Mouse (Mus musculus): ENCODE results near the gene Btbd3. TPM values are rescaled to one million over a fixed set of nuclear protein-coding genes. Genes with fewer than 3 reads are reported as not detected.

The Btbd3 gene
- polyA plus RNA-seq, 1 experiment from 2014 or later: 26.0 TPM

DNA sequence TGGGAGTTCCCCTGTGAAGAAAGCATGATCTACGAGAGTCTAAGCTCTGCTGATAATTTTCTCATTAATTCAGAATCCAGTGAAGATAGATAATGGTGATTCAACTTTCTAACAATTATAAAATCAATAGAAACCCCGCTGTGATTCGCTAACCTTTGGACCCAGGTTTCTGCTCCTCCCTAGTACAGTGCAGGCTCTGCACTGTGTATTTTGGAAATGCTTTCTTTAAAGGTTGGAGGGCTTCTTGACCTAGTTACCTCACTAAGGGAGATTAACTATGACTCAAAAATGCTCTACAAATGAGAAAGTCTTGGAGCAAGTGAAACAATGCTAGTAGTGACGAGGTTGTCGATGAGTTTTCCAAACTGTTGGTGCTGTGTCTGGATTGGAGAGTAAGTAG lies 17.7 kb downstream of the Btbd3 start:
- Histone ChIP-seq H3K4me2 (ENCODE audit: low read depth, low read length) (peak overlapping the region; percentile 8; the same call in 1 of the 2 replicates), H3K27ac (ENCODE audit: low read length) (peak overlapping the region; percentile 63), H3K9ac (ENCODE audit: low read length) (no peak overlapping the region), H3K4me3 (replicated peaks; ENCODE audit: low read length) (no peak overlapping the region), H3K4me1 (ENCODE audit: control insufficient read depth, insufficient read depth, low read length) (peaks cover 54% of the 10 kb centered on the region), H3K9me3 (replicated peaks; ENCODE audit: control insufficient read depth, low read length) (no peaks in the 10 kb centered on the region), H3K27me3 (ENCODE audit: control insufficient read depth, insufficient read depth, low read length) (no peaks in the 10 kb centered on the region), H3K36me3 (ENCODE audit: control insufficient read depth, insufficient read depth, low read length) (no peaks in the 10 kb centered on the region)
- ATAC-seq (ENCODE audit: insufficient read depth, low FRiP score): peak; percentile 64; the same call in 1 of the 2 replicates
- 57% methylated on average over 5 of the region's 5 CpGs for WGBS

DNA sequence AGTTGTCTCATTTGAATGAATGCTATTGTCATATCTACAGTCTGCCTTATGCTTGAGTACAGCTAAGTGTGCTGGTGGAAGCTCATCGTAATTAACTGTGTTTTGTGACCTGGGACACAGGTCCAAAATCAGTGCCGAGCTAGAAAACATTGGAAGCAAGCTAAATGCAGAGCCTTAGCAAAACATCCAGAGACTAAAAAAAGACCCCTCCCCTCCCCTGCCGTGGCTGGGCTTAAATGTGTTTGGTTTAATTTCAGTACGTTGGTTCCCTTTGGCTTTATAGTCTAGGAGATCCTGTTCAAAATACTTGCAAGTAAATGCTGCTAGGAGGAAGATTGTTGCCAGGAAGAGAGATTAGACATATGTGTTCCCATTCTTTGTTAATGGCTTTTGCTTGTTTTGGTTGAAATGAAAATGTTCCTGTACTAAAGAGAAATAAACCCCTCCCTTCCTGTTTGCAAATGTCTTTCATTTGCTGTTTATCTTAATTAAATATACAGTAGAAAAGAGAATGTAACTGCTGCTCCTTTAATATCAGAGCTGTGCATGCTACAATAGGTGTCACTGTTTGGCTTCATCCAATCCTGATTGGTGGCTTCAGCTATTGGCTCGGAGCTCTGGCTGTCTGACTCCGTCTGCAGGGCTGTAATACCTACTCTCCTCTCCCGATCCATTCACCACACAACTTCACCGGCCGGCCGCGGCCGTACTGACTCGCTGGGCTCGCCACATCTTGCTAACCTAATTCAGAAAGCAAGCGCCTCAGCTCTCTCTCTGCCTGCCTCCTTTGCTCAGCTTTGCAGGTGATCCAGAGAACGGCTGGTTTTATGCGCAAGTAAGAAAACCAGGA lies 21.7 kb downstream of the Btbd3 start:
- Histone ChIP-seq H3K4me1 (ENCODE audit: control insufficient read depth, insufficient read depth, low read length) (peaks cover 65% of the 10 kb centered on the region), H3K9ac (ENCODE audit: low read length) (peak overlapping the region; percentile 71), H3K27ac (ENCODE audit: low read length) (peak overlapping the region; percentile 92), H3K4me2 (ENCODE audit: low read depth, low read length) (peak overlapping the region; percentile 59), H3K9me3 (replicated peaks; ENCODE audit: control insufficient read depth, low read length) (no peaks in the 10 kb centered on the region), H3K36me3 (ENCODE audit: control insufficient read depth, insufficient read depth, low read length) (no peaks in the 10 kb centered on the region), H3K4me3 (replicated peaks; ENCODE audit: low read length) (peak overlapping the region; percentile 52), H3K27me3 (ENCODE audit: control insufficient read depth, insufficient read depth, low read length) (no peaks in the 10 kb centered on the region)
- ATAC-seq (ENCODE audit: insufficient read depth, low FRiP score): peak; percentile 89
- WGBS: 8% methylated on average over 17 of the region's 17 CpGs

DNA sequence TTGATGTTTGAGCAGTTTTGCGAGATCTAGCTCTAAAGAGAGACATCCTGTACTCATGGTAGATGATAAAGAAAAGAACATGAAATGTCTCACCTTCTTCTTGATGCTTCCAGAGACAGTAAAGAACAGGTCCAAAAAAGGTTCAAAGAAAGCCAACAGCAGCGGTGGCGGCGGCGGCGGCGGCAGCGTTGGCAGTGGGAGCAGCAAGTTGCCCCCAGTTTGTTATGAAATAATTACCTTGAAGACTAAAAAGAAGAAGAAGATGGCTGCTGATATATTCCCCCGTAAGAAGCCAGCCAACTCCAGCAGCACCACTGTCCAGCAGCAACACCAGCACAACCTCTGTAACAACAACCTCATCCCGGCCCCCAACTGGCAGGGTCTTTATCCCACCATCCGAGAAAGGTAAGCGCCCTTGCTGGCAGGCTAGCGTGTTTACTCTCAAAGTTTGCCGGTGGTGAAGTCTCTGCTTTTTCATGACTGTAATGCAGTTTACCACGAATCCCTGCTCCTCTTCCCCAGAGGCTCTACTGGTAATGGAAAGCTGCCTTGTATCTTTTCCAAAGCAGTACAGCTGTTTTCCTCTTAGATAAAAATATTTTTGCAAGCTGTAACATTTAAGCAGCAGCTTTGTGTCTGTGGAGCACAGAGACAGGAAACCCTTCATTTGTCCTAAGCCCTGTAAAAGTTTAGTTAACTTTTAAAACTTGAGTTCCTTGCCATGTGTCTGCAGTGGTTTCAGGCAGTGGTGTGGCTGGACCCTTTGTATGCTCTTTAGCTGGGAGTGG lies 22.7 kb downstream of the Btbd3 start:
- Histone ChIP-seq H3K27me3 (ENCODE audit: control insufficient read depth, insufficient read depth, low read length) (no peaks in the 10 kb centered on the region), H3K27ac (ENCODE audit: low read length) (peak overlapping the region; percentile 92), H3K9me3 (replicated peaks; ENCODE audit: control insufficient read depth, low read length) (no peaks in the 10 kb centered on the region), H3K36me3 (ENCODE audit: control insufficient read depth, insufficient read depth, low read length) (peaks cover 9% of the 10 kb centered on the region), H3K4me2 (ENCODE audit: low read depth, low read length) (peak overlapping the region; percentile 59), H3K9ac (ENCODE audit: low read length) (peak overlapping the region; percentile 71), H3K4me1 (ENCODE audit: control insufficient read depth, insufficient read depth, low read length) (peaks cover 55% of the 10 kb centered on the region), H3K4me3 (replicated peaks; ENCODE audit: low read length) (peak overlapping the region; percentile 52)
- 43% methylated on average over 15 of the region's 15 CpGs for WGBS
- no peak for ATAC-seq (ENCODE audit: insufficient read depth, low FRiP score)

DNA sequence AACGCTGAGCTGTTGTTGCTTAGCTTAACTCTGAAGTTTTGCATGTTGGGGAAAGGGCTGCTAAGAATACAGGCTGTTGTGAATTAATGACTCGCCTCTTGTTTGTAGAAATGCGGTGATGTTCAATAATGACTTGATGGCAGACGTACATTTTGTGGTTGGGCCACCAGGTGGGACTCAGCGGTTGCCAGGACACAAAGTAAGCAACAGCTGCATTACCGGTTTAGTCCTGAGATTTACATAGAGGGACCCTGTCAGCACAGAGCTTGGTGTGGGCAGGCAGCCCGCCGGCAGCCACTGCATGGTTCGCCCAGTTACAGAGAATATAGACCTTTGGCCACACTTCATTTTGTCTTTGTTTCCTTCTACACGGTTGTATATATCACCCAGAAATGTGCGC lies 23.3 kb downstream of the Btbd3 start:
- peak overlapping the region; percentile 92 for H3K27ac ChIP-seq (ENCODE audit: low read length)
- H3K27me3 ChIP-seq (ENCODE audit: control insufficient read depth, insufficient read depth, low read length): no peaks in the 10 kb centered on the region
- H3K9me3 ChIP-seq (replicated peaks; ENCODE audit: control insufficient read depth, low read length): no peaks in the 10 kb centered on the region
- H3K36me3 ChIP-seq (ENCODE audit: control insufficient read depth, insufficient read depth, low read length): peaks cover 9% of the 10 kb centered on the region
- peak overlapping the region; percentile 71 for H3K9ac ChIP-seq (ENCODE audit: low read length)
- ATAC-seq (ENCODE audit: insufficient read depth, low FRiP score): no peak
- 23% methylated on average over 11 of the region's 11 CpGs for WGBS
- H3K4me2 ChIP-seq (ENCODE audit: low read depth, low read length): peak overlapping the region; percentile 59
- H3K4me3 ChIP-seq (replicated peaks; ENCODE audit: low read length): peak overlapping the region; percentile 52
- H3K4me1 ChIP-seq (ENCODE audit: control insufficient read depth, insufficient read depth, low read length): peaks cover 49% of the 10 kb centered on the region

DNA sequence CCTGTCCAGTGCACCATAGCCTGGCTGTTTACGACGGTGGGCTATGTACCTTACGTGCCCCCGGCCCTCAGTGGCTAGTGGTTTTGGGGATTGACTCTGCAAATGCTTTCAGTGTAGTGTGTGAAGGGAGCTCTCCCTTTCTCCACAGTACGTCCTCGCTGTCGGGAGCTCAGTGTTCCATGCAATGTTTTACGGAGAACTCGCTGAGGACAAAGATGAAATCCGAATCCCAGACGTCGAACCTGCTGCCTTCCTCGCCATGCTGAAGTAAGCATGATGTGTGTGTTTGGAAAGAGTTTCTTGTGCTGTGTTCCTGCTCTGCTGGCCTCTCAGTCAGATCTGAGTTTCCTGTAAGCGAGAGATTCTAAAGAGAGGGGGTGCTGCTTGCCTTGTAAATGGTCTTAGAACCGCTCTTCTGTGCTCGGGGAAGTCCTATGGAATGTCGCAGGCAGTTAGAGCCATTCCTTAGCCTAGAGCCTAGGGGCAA lies 23.9 kb downstream of the Btbd3 start:
- peak overlapping the region; percentile 71 for H3K9ac ChIP-seq (ENCODE audit: low read length)
- H3K27me3 ChIP-seq (ENCODE audit: control insufficient read depth, insufficient read depth, low read length): no peaks in the 10 kb centered on the region
- H3K4me1 ChIP-seq (ENCODE audit: control insufficient read depth, insufficient read depth, low read length): peaks cover 45% of the 10 kb centered on the region
- no peaks in the 10 kb centered on the region for H3K9me3 ChIP-seq (replicated peaks; ENCODE audit: control insufficient read depth, low read length)
- peaks cover 9% of the 10 kb centered on the region for H3K36me3 ChIP-seq (ENCODE audit: control insufficient read depth, insufficient read depth, low read length)
- H3K4me2 ChIP-seq (ENCODE audit: low read depth, low read length): peak overlapping the region; percentile 59
- WGBS: 38% methylated on average over 17 of the region's 17 CpGs
- ATAC-seq (ENCODE audit: insufficient read depth, low FRiP score): peak; percentile 53
- peak overlapping the region; percentile 92 for H3K27ac ChIP-seq (ENCODE audit: low read length)
- H3K4me3 ChIP-seq (replicated peaks; ENCODE audit: low read length): peak overlapping the region; percentile 52

DNA sequence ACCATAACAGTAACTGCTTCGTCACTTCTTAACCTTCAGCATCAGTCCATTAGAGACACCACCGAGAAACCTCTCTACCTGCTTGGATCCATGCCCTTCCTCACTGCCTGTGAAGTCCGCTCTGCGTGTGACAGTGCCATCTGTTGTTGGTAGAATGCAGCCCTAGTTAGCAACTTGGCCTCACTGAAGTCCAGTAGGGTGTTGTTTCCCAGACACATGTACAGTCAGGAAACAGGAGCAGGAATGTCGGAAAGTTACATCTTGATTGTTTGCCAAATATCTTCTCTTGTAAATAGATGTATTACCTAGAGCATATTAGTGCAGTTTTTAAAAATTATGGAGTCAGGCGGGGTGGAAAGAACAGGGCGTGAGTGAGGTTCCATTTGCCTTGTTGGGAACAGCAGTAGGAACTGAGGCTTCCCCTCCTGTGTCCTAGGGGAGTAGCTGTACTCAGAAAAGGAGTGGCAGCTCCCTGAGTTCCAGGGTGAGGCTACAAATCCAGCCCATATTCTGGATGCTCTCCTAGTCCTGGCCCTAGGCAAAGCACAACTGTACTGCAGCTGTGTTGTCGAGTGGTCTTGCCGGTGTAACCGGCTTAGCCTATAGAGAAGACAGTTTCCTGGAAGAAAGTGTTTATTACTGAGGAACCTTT lies 25.3 kb downstream of the Btbd3 start:
- Histone ChIP-seq H3K36me3 (ENCODE audit: control insufficient read depth, insufficient read depth, low read length) (peaks cover 22% of the 10 kb centered on the region), H3K4me2 (ENCODE audit: low read depth, low read length) (peak overlapping the region; percentile 39), H3K4me1 (ENCODE audit: control insufficient read depth, insufficient read depth, low read length) (peaks cover 32% of the 10 kb centered on the region), H3K4me3 (replicated peaks; ENCODE audit: low read length) (peak overlapping the region; percentile 25), H3K27ac (ENCODE audit: low read length) (no peak overlapping the region; the same call in 1 of the 2 replicates), H3K27me3 (ENCODE audit: control insufficient read depth, insufficient read depth, low read length) (no peaks in the 10 kb centered on the region), H3K9ac (ENCODE audit: low read length) (no peak overlapping the region), H3K9me3 (replicated peaks; ENCODE audit: control insufficient read depth, low read length) (no peaks in the 10 kb centered on the region; the same call in 1 of the 2 replicates)
- ATAC-seq (ENCODE audit: insufficient read depth, low FRiP score): no peak
- WGBS: 78% methylated on average over 10 of the region's 10 CpGs

DNA sequence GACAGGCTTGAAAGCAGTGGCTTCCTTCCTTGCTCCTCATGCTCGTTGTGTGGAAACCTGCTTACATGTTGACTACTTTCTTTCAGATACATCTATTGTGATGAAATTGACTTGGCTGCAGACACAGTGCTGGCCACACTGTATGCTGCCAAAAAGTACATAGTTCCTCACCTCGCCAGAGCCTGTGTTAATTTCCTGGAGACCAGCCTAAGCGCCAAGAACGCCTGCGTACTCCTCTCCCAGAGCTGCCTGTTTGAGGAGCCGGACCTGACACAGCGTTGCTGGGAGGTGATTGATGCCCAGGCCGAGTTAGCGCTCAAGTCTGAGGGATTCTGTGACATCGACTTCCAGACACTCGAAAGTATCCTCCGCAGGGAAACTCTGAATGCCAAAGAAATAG lies 27.0 kb downstream of the Btbd3 start:
- no peak overlapping the region for H3K4me3 ChIP-seq (replicated peaks; ENCODE audit: low read length)
- peaks cover 25% of the 10 kb centered on the region for H3K36me3 ChIP-seq (ENCODE audit: control insufficient read depth, insufficient read depth, low read length)
- ATAC-seq (ENCODE audit: insufficient read depth, low FRiP score): no peak
- no peaks in the 10 kb centered on the region; the same call in 1 of the 2 replicates for H3K9me3 ChIP-seq (replicated peaks; ENCODE audit: control insufficient read depth, low read length)
- H3K4me2 ChIP-seq (ENCODE audit: low read depth, low read length): no peak overlapping the region
- 77% methylated on average over 12 of the region's 12 CpGs for WGBS
- H3K4me1 ChIP-seq (ENCODE audit: control insufficient read depth, insufficient read depth, low read length): peaks cover 20% of the 10 kb centered on the region
- no peak overlapping the region for H3K9ac ChIP-seq (ENCODE audit: low read length)
- H3K27me3 ChIP-seq (ENCODE audit: control insufficient read depth, insufficient read depth, low read length): no peaks in the 10 kb centered on the region
- H3K27ac ChIP-seq (ENCODE audit: low read length): no peak overlapping the region

DNA sequence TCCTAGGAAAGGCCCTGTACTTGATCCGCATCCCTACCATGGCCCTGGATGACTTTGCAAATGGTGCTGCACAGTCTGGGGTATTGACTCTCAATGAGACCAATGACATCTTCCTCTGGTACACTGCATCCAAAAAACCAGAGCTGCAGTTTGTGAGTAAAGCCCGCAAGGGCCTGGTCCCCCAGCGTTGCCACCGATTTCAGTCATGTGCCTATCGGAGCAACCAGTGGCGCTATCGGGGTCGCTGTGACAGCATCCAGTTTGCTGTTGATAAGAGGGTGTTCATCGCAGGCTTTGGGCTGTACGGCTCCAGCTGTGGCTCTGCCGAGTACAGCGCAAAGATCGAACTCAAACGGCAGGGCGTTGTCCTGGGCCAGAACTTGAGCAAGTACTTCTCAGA lies 27.5 kb downstream of the Btbd3 start:
- Histone ChIP-seq H3K36me3 (ENCODE audit: control insufficient read depth, insufficient read depth, low read length) (peaks cover 25% of the 10 kb centered on the region), H3K9ac (ENCODE audit: low read length) (no peak overlapping the region), H3K27ac (ENCODE audit: low read length) (no peak overlapping the region), H3K9me3 (replicated peaks; ENCODE audit: control insufficient read depth, low read length) (no peaks in the 10 kb centered on the region; the same call in 1 of the 2 replicates), H3K4me2 (ENCODE audit: low read depth, low read length) (no peak overlapping the region), H3K4me3 (replicated peaks; ENCODE audit: low read length) (no peak overlapping the region), H3K27me3 (ENCODE audit: control insufficient read depth, insufficient read depth, low read length) (no peaks in the 10 kb centered on the region), H3K4me1 (ENCODE audit: control insufficient read depth, insufficient read depth, low read length) (peaks cover 20% of the 10 kb centered on the region)
- 95% methylated on average over 15 of the region's 15 CpGs for whole genome bisulfite sequencing
- ATAC-seq (ENCODE audit: insufficient read depth, low FRiP score): no peak

All from stomach, embryonic 16.5 days (tissue).